Mouse (Mus musculus) cortical plate, adult 2 months (tissue): ENCODE results near the gene Acot7.

Experiments
- CTCF ChIP-seq: fragments of 200-500 bp; IDR thresholded peaks from 2 replicates; pipeline ENCODE4 v1.5.1; 2011; ENCODE audit warnings: mild to moderate bottlenecking, control low read depth, low read length; ENCODE audit not compliant: insufficient read depth; ENCODE audit errors: extremely low read depth
- POLR2A ChIP-seq: fragments of 200-500 bp; IDR thresholded peaks from 2 replicates; pipeline ENCODE4 v1.6.1; 2011; ENCODE audit warnings: mild to moderate bottlenecking, low read length, control low read depth; ENCODE audit not compliant: insufficient read depth; ENCODE audit errors: extremely low read depth

DNA sequence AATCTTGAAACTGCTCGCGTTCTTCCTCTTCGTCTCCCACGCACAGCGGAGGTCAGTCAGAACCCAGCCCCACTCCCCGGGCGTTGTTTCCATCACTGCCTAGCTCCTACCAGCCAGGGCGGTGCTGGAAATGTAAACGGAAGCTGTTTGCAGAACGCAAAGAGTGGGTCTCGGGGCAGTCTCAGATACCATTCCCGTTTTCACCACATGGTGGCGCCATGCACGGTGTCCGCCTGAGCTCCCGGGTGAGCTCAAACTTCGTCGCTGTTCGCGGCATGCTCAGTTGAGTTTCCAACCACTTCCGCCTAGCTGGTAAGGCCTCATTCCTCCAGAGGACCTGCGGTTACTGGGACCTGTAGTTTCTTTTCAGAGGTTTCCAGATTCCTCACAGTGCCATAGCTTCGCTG lies 24.2 kb upstream of the Acot7 start:
- TF ChIP-seq CTCF (peak; percentile 70), POLR2A (no peak)
